Mouse (Mus musculus) limb, embryonic 15.5 days (tissue): ENCODE measurements around the gene Ubxn2a. TPM values are rescaled to one million over a fixed set of nuclear protein-coding genes. Genes with fewer than 3 reads are reported as not detected.
"Not testable (repeated sequence)": the region's sequence is repeated elsewhere in the genome, so short reads cannot be mapped to it uniquely, and the experiment has no call there.

Source experiments
- ATAC-seq: fragments of 200-750 bp; cut with Nextera tagmentation; 2 replicates; pipeline ENCODE4 v1.8.0; 2017; ENCODE audit warnings: low read depth, moderate TSS enrichment; ENCODE audit not compliant: insufficient number of reproducible peaks, low FRiP score, low TSS enrichment
- H3K27ac ChIP-seq: fragments of 300-500 bp; sonication (generic); 2 replicates; pipeline ENCODE4 v1.5.1; 2015; ENCODE audit warnings: moderate library complexity, mild to moderate bottlenecking, inconsistent platforms
- H3K27me3 ChIP-seq: fragments of 300-500 bp; sonication (generic); 2 replicates; pipeline ENCODE4 v1.6.1; 2015; ENCODE audit warnings: inconsistent platforms
- H3K36me3 ChIP-seq: fragments of 300-500 bp; sonication (generic); 2 replicates; pipeline ENCODE4 v1.6.1; 2015; ENCODE audit warnings: inconsistent platforms
- H3K4me1 ChIP-seq: fragments of 300-500 bp; sonication (generic); 2 replicates; pipeline ENCODE4 v1.6.1; 2015; ENCODE audit warnings: inconsistent platforms
- H3K4me2 ChIP-seq: fragments of 300-500 bp; sonication (generic); 2 replicates; pipeline ENCODE4 v1.6.1; 2015; ENCODE audit warnings: mild to moderate bottlenecking, inconsistent platforms
- H3K4me3 ChIP-seq: fragments of 300-500 bp; sonication (generic); 2 replicates; pipeline ENCODE4 v1.5.1; 2015; ENCODE audit warnings: mild to moderate bottlenecking, inconsistent platforms
- H3K9ac ChIP-seq: fragments of 300-500 bp; sonication (generic); 2 replicates; pipeline ENCODE4 v1.6.1; 2015; ENCODE audit warnings: inconsistent platforms
- H3K9me3 ChIP-seq: fragments of 300-500 bp; sonication (generic); 2 replicates; pipeline ENCODE4 v1.6.1; 2016; ENCODE audit warnings: inconsistent platforms
- WGBS: fragments of 180-500 bp; shearing (Covaris S2); methylation state at CpG from one replicate; pipeline ENCODE4 v1.1.7; 2015; 5-methylcytosine and 5-hydroxymethylcytosine counted together
- polyA plus RNA-seq: library from polyadenylated mRNA; unstranded; fragments of >200 nt; fragmentation: Nextera tagmentation; extraction: Ambion mirVana; gene quantifications from 2 replicates; pipeline ENCODE4 v1.2.1, GENCODE M21; 2015

Gene Ubxn2a
- polyA plus RNA-seq, 1 experiment from 2014 or later, result 24.6 TPM

DNA sequence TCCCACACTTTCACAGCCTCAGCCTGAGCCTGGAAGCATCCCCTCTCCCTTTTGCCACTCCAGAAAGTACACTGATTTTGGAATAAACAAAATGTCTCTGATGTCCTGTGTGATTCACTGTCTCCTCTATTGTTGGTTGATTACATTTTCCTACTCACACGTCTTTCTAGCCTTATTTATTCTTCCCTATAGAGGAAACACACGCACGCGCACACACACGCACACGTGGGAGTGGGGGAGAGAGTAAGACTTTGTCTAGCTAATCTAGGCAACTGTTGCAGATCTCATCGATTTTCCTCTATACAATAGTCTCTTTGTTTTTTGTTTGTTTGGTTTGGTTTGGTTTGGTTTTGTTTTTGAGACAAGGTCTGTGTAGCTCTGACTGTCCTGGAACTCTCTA is 886 bp upstream of the Ubxn2a start:
- Histone ChIP-seq H3K9ac (no peak overlapping the region), H3K27ac (no peak overlapping the region), H3K9me3 (no peaks in the 10 kb centered on the region), H3K27me3 (no peaks in the 10 kb centered on the region), H3K4me2 (no peak overlapping the region), H3K4me1 (no peaks in the 10 kb centered on the region), H3K36me3 (no peaks in the 10 kb centered on the region), H3K4me3 (peak overlapping the region; percentile 75; the same call in 1 of the 2 replicates)
- 94% methylated on average over 7 of the region's 7 CpGs for WGBS
- no peak for ATAC-seq

GRCm38 (mm10) chr12:4906476-4906875 is 1.0 kb downstream of the Ubxn2a start:
- H3K9ac ChIP-seq, result peak overlapping the region; percentile 80
- WGBS, result 46% methylated on average over 7 of the region's 7 CpGs
- H3K4me2 ChIP-seq, result peak overlapping the region; percentile 69
- no peaks in the 10 kb centered on the region for H3K4me1 ChIP-seq
- no peak for ATAC-seq
- no peak overlapping the region for H3K27ac ChIP-seq
- no peaks in the 10 kb centered on the region for H3K27me3 ChIP-seq
- peak overlapping the region; percentile 75 for H3K4me3 ChIP-seq
- no peaks in the 10 kb centered on the region for H3K9me3 ChIP-seq
- 0 out of 2 replicates have a peak, but pooled peaks cover 4% of the 10 kb centered on the region for H3K36me3 ChIP-seq

GRCm38 (mm10) chr12:4905946-4906345 is 1.6 kb downstream of the Ubxn2a start:
- H3K4me3 ChIP-seq, result no peak overlapping the region
- no peak overlapping the region for H3K9ac ChIP-seq
- no peaks in the 10 kb centered on the region for H3K9me3 ChIP-seq
- no peak overlapping the region for H3K4me2 ChIP-seq
- 0 out of 2 replicates have a peak, but pooled peaks cover 7% of the 10 kb centered on the region for H3K36me3 ChIP-seq
- no peaks in the 10 kb centered on the region for H3K4me1 ChIP-seq
- H3K27me3 ChIP-seq, result no peaks in the 10 kb centered on the region
- 77% methylated on average over 7 of the region's 7 CpGs for WGBS
- H3K27ac ChIP-seq, result no peak overlapping the region
- ATAC-seq, result no peak

DNA sequence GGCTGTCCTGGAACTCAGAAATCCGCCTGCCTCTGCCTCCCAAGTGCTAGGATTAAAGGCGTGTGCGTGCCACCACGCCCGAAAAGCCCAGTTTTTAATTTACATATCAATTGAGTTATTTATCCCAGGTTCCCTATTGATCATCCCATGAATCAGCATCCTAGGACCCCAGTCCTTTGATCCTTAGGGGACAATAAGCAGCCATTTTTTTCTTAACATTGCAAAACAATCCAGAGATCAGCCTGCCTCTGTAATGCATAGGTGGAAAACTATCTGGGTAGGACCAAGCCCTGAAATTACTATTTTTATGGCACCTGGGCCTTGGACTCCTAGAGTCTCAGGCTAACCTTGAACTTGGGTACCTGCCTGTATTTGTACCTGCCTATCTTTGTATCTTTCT is 9.5 kb downstream of the Ubxn2a start:
- Histone ChIP-seq H3K27ac (no peak overlapping the region), H3K4me2 (no peak overlapping the region), H3K27me3 (no peaks in the 10 kb centered on the region), H3K9me3 (no peaks in the 10 kb centered on the region), H3K4me3 (no peak overlapping the region), H3K4me1 (no peaks in the 10 kb centered on the region), H3K9ac (no peak overlapping the region), H3K36me3 (peaks cover 13% of the 10 kb centered on the region; the same call in 1 of the 2 replicates)
- 97% methylated on average over 5 of the region's 5 CpGs for WGBS
- ATAC-seq, result no peak

DNA sequence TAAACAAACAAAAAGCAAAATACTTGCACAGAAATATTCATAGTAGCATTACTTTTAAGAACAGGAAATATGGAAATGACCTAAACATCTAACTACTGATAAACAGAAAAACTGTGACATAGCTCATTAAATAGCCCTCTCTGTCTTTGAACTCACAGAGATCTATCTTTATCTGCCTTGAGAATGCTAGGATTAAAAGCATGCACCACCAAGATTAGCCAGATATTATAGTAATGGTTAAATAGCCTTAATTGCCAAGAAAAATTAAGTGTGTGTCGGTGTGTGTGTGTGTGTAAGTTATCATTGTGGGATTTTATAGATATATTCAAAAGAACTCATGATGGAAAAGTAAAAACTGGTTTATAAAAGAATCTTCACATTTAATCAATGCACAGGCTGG is 17.6 kb downstream of the Ubxn2a start:
- Histone ChIP-seq H3K4me3 (no peak overlapping the region), H3K36me3 (peaks cover 9% of the 10 kb centered on the region), H3K4me2 (no peak overlapping the region), H3K4me1 (no peaks in the 10 kb centered on the region), H3K9me3 (no peaks in the 10 kb centered on the region), H3K9ac (no peak overlapping the region), H3K27ac (no peak overlapping the region), H3K27me3 (no peaks in the 10 kb centered on the region)
- ATAC-seq, result no peak
- 89% methylated on average over 1 of the region's 1 CpGs for WGBS

GRCm38 (mm10) chr12:4889251-4889650 is 18.3 kb downstream of the Ubxn2a start:
- WGBS, result 90% methylated on average over 2 of the region's 2 CpGs
- no peak overlapping the region for H3K27ac ChIP-seq
- H3K4me2 ChIP-seq, result no peak overlapping the region
- H3K9ac ChIP-seq, result no peak overlapping the region
- H3K36me3 ChIP-seq, result peaks cover 8% of the 10 kb centered on the region
- no peak overlapping the region for H3K4me3 ChIP-seq
- H3K27me3 ChIP-seq, result no peaks in the 10 kb centered on the region
- H3K9me3 ChIP-seq, result no peaks in the 10 kb centered on the region
- no peaks in the 10 kb centered on the region for H3K4me1 ChIP-seq
- ATAC-seq, result no peak

DNA sequence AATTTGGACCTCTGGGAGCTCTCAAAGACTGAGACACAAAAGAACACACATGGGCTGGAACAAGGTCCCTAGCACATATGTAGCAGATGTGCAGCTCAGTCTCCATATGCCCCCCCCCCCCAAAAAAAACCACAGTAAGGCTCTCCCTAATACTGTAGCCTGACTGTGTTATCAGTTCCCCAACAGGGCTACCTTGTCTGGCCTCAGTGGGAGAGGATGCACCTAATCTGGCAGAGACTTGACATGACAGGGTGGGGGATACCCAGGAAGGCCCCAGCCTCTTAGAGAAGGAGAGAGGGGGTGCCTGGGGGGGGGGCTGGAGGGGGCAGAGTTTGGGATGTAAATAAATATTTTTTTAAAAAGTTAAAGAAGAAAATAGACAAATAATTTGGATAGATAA is 18.8 kb downstream of the Ubxn2a start:
- H3K9me3 ChIP-seq, result no peaks in the 10 kb centered on the region
- H3K36me3 ChIP-seq, result peaks cover 6% of the 10 kb centered on the region
- no peak for ATAC-seq
- H3K4me3 ChIP-seq, result no peak overlapping the region
- no peaks in the 10 kb centered on the region for H3K4me1 ChIP-seq
- no peaks in the 10 kb centered on the region for H3K27me3 ChIP-seq
- H3K9ac ChIP-seq, result no peak overlapping the region
- H3K4me2 ChIP-seq, result no peak overlapping the region
- H3K27ac ChIP-seq, result no peak overlapping the region

DNA sequence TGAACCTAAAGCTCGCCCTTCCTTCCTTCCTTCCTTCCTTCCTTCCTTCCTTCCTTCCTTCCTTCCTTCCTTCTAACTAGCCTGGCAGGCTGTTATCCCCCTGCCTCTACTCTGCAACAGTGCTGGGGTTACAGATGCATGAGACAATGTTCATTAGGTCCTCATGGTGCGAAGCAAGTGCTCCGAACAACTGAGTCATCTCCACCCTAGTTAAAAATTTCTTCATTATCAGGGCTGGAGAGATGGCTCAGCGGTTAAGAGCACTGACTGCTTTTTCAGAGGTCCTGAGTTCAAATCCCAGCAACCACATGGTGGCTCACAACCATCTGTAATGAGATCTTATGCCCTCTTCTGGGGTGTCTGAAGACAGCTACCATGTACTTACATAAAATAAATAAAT is 20.9 kb downstream of the Ubxn2a start:
- H3K4me3 ChIP-seq, H3K27me3 ChIP-seq, H3K9me3 ChIP-seq, H3K4me1 ChIP-seq, H3K27ac ChIP-seq, ATAC-seq, H3K4me2 ChIP-seq, H3K9ac ChIP-seq: not testable (repeated sequence)
- whole genome bisulfite sequencing, result 95% methylated on average over 4 of the region's 4 CpGs
- H3K36me3 ChIP-seq, result peaks cover 14% of the 10 kb centered on the region

DNA sequence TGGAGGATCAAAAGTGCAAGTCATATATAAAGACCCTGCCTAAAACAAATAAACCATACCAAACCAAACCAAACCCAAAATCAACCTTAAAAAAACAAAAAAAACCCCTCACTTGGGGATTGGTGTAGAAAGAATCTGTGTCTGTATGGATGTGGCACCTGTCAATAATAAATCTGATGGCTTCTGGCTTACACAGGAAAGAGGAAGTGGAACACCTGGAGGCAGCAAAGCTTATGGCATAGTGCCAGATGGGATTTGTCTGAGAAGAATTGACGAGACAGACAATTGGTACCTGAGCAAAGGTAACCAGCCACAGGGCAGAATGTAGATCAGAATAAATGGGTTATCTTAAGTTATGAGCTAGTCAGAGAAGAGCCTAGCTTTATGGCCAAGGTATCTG is 22.4 kb downstream of the Ubxn2a start:
- ATAC-seq, result no peak
- no peak overlapping the region for H3K27ac ChIP-seq
- no peaks in the 10 kb centered on the region for H3K27me3 ChIP-seq
- no peaks in the 10 kb centered on the region for H3K4me1 ChIP-seq
- peaks cover 15% of the 10 kb centered on the region for H3K36me3 ChIP-seq
- H3K4me3 ChIP-seq, result no peak overlapping the region
- H3K9me3 ChIP-seq, result no peaks in the 10 kb centered on the region
- no peak overlapping the region for H3K9ac ChIP-seq
- H3K4me2 ChIP-seq, result no peak overlapping the region
- WGBS, result 31% methylated on average over 1 of the region's 1 CpGs

DNA sequence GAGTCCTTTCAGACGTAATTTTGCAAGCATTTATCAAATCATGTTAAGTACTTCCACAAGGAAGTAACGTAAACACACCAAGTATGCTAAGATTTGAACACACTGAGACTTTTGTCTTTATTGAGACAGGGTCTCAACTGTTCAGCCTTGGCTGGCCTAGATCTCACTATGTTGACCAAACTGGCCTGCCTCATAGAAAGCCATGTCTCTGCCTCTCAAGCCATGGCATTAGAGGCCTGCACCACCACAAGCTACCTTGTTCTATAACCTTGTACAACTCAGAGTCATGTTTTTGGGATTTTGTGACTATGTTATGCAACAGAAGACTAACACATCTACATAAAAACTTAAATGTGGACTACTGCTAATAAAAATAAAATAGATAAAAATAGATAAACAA is 25.4 kb downstream of the Ubxn2a start:
- H3K4me3 ChIP-seq, result no peak overlapping the region
- 85% methylated on average over 2 of the region's 2 CpGs for WGBS
- H3K4me2 ChIP-seq, result no peak overlapping the region
- no peak overlapping the region for H3K27ac ChIP-seq
- H3K27me3 ChIP-seq, result no peaks in the 10 kb centered on the region
- H3K9ac ChIP-seq, result no peak overlapping the region
- H3K4me1 ChIP-seq, result no peaks in the 10 kb centered on the region
- no peaks in the 10 kb centered on the region for H3K9me3 ChIP-seq
- peaks cover 21% of the 10 kb centered on the region for H3K36me3 ChIP-seq
- no peak for ATAC-seq

DNA sequence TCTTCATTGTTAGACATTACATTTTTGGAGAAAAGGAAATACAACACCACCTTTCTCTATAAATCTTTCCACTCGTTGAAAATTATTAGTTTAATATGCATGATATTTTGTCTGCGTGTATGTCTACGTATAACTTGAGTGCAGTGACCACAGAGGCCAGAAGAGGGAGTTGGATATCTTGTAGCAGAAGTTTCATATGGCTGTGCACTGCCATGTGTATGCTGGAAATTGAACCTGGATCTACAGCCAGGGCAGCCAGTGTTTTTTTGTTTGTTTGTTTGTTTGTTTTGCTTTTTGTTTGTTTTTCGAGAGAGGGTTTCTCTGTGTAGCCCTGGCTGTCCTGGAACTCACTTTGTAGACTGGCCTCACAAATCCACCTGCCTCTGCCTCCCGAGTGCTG is 28.5 kb downstream of the Ubxn2a start:
- Histone ChIP-seq H3K9ac (no peak overlapping the region), H3K4me2 (no peak overlapping the region), H3K36me3 (peaks cover 21% of the 10 kb centered on the region), H3K27me3 (no peaks in the 10 kb centered on the region), H3K9me3 (no peaks in the 10 kb centered on the region), H3K4me3 (no peak overlapping the region), H3K4me1 (peaks cover 7% of the 10 kb centered on the region), H3K27ac (no peak overlapping the region)
- ATAC-seq, result no peak
- 91% methylated on average over 5 of the region's 5 CpGs for WGBS

DNA sequence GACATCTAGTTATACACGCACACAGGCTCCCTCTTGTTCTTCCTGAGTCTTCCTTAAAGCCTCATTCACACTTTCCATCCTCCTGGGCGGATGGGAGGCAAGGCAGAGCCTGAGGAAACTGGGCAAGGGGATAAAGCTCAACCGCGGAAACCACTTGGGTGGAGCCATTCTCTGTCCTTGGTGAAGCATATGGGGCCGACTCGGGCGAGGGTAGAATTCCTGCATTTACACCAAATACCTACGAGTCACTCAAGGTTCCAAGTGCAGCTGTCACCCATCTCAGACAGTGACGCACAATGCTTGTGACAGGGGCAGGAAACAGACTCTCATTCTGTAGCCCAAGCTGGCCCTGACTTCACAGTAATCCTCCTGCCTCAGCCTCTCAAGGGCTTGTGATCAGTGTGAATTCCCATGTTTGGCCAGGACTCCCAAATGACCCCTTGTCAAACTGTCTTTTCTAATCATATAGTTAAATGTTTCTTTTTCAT is 29.2 kb downstream of the Ubxn2a start:
- 77% methylated on average over 9 of the region's 9 CpGs for WGBS
- Histone ChIP-seq H3K4me1 (peaks cover 11% of the 10 kb centered on the region), H3K27ac (no peak overlapping the region), H3K9ac (no peak overlapping the region), H3K9me3 (no peaks in the 10 kb centered on the region), H3K4me2 (no peak overlapping the region), H3K36me3 (peaks cover 21% of the 10 kb centered on the region), H3K4me3 (no peak overlapping the region), H3K27me3 (peaks cover 3% of the 10 kb centered on the region; the same call in 1 of the 2 replicates)
- ATAC-seq, result no peak

- Histone ChIP-seq H3K9ac (no peak overlapping the region), H3K9me3 (no peaks in the 10 kb centered on the region), H3K4me1 (peaks cover 11% of the 10 kb centered on the region), H3K27me3 (peaks cover 3% of the 10 kb centered on the region; the same call in 1 of the 2 replicates), H3K4me2 (no peak overlapping the region), H3K27ac (no peak overlapping the region), H3K4me3 (no peak overlapping the region), H3K36me3 (peaks cover 9% of the 10 kb centered on the region)
- 77% methylated on average over 8 of the region's 8 CpGs for WGBS
- ATAC-seq, result no peak
Measured at GRCm38 (mm10) chr12:4875623-4876022, 31.9 kb downstream of the Ubxn2a start.
